Mouse (Mus musculus) natural killer cell, adult 2 months (primary cell): Measurements from ENCODE around the gene Lrrc71.

ENCODE experiments used
- DNase-seq, 2 experiments: peaks; one replicate each; pipeline ENCODE4 v3.0.0; 2022; ENCODE audit warnings: low spot score in 2 of 2

The Lrrc71 gene

GRCm38 (mm10) chr3:87748431-87748830 lies at the start of gene Lrrc71:
Gene Lrrc71 (minus strand): TSS chr3:87748625.
- DNase-seq = no peak

GRCm38 (mm10) chr3:87796736-87797334 lies 48.4 kb upstream of the Lrrc71 start, which contains the start of gene Insrr:
Gene Insrr (plus strand): TSS chr3:87796951.
- no peak for DNase-seq

GRCm38 (mm10) chr3:87795336-87796277 lies 47.2 kb upstream of the Lrrc71 start:
- peak; percentile 52 to 59 for DNase-seq

- no peak for DNase-seq
Measured at GRCm38 (mm10) chr3:87794922-87795325, 46.5 kb upstream of the Lrrc71 start, which contains the start of gene Ntrk1. Gene Ntrk1 (minus strand): TSS chr3:87795162.

GRCm38 (mm10) chr3:87789768-87790167 lies 41.3 kb upstream of the Lrrc71 start:
- DNase-seq = no peak

- DNase-seq = no peak
Measured at GRCm38 (mm10) chr3:87789248-87789647, 40.8 kb upstream of the Lrrc71 start.

GRCm38 (mm10) chr3:87785626-87786214 lies 37.3 kb upstream of the Lrrc71 start:
- DNase-seq = no peak

GRCm38 (mm10) chr3:87785156-87785555 lies 36.7 kb upstream of the Lrrc71 start:
- no peak for DNase-seq

GRCm38 (mm10) chr3:87783282-87784023 lies 35.0 kb upstream of the Lrrc71 start:
- no peak for DNase-seq

GRCm38 (mm10) chr3:87779086-87779485 lies 30.7 kb upstream of the Lrrc71 start:
- no peak for DNase-seq

- DNase-seq = no peak
Measured at GRCm38 (mm10) chr3:87778283-87778682, 29.9 kb upstream of the Lrrc71 start.

GRCm38 (mm10) chr3:87771088-87771487 lies 22.7 kb upstream of the Lrrc71 start:
- no peak for DNase-seq

GRCm38 (mm10) chr3:87770280-87770679 lies 21.9 kb upstream of the Lrrc71 start:
- DNase-seq = peak; percentile 55 to 63

GRCm38 (mm10) chr3:87769506-87769905 lies 21.1 kb upstream of the Lrrc71 start:
- no peak for DNase-seq

GRCm38 (mm10) chr3:87768844-87769243 lies 20.4 kb upstream of the Lrrc71 start:
- peak; percentile 87 to 90 for DNase-seq

GRCm38 (mm10) chr3:87768431-87768830 lies 20.0 kb upstream of the Lrrc71 start:
- no peak for DNase-seq

- no peak for DNase-seq
Measured at GRCm38 (mm10) chr3:87767764-87768163, 19.3 kb upstream of the Lrrc71 start.

- no peak for DNase-seq
Measured at GRCm38 (mm10) chr3:87766284-87766667, 17.9 kb upstream of the Lrrc71 start.

GRCm38 (mm10) chr3:87765631-87766283 lies 17.3 kb upstream of the Lrrc71 start:
- no peak for DNase-seq

GRCm38 (mm10) chr3:87765091-87765490 lies 16.7 kb upstream of the Lrrc71 start:
- peak; percentile 86 to 87 for DNase-seq

GRCm38 (mm10) chr3:87764506-87764905 lies 16.1 kb upstream of the Lrrc71 start:
- DNase-seq = no peak
